Mouse (Mus musculus): ENCODE data around the gene Rap2a. TPM values are rescaled to one million over a fixed set of nuclear protein-coding genes. Genes with fewer than 3 reads are reported as not detected.

The Rap2a gene
- total and polyA plus RNA-seq, 3 experiments: 5.1 to 8.6 TPM; not detected in 1

- Histone ChIP-seq H3K36me3 (ENCODE audit: control insufficient read depth in 1 of 2, insufficient read depth in 2 of 2, low read length in 2 of 2) (no peaks in the 10 kb centered on the region), H3K27ac (ENCODE audit: control insufficient read depth, low read depth, low read length) (no peak overlapping the region), H3K9me3 (replicated peaks; ENCODE audit: insufficient read depth, low read length) (no peaks in the 10 kb centered on the region), H3K27me3 (ENCODE audit: control insufficient read depth in 1 of 2, insufficient read depth in 2 of 2, low read length in 2 of 2) (no peaks in the 10 kb centered on the region), H3K4me1 (ENCODE audit: control insufficient read depth in 1 of 2, insufficient read depth in 2 of 2, low read length in 2 of 2) (no peaks in the 10 kb centered on the region), H3K79me2 (ENCODE audit: control insufficient read depth, insufficient read depth, low read length, poor library complexity) (no peaks in the 10 kb centered on the region), H3K4me3 (ENCODE audit: control insufficient read depth in 1 of 2, insufficient read depth in 1 of 2, low read depth in 2 of 2, low read length in 2 of 2) (no peak overlapping the region), H3K9ac (ENCODE audit: control insufficient read depth, low read depth, low read length, poor library complexity, severe bottlenecking) (no peak overlapping the region)
- TF ChIP-seq CHD2 (IDR thresholded peaks at IDR 0.05; ENCODE audit: low read length) (no peak), MXI1 (IDR thresholded peaks at IDR 0.05; ENCODE audit: low read depth, low read length) (no peak), E2F4 (IDR thresholded peaks at IDR 0.05; ENCODE audit: borderline replicate concordance, low read depth, low read length) (no peak), ETS1 (IDR thresholded peaks at IDR 0.05; ENCODE audit: low read depth, low read length) (no peak), CTCF (IDR thresholded peaks at IDR 0.05 in 2 of 3, conservative IDR thresholded peaks at IDR 0.05 in 1 of 3; ENCODE audit: control insufficient read depth in 1 of 3, insufficient read depth in 1 of 3, low read depth in 2 of 3, low read length in 3 of 3, poor library complexity in 1 of 3, severe bottlenecking in 1 of 3) (no peak)
- DNase-seq (ENCODE audit: low read depth, low spot score): no peak
These were observed 57.7 kb downstream of the Rap2a start for GRCm38 (mm10) chr14:120535924-120536323.

GRCm38 (mm10) chr14:120539128-120539527 lies 60.9 kb downstream of the Rap2a start:
- Histone ChIP-seq H3K27me3 (ENCODE audit: control insufficient read depth in 1 of 2, insufficient read depth in 2 of 2, low read length in 2 of 2) (no peaks in the 10 kb centered on the region), H3K4me3 (ENCODE audit: control insufficient read depth in 1 of 2, insufficient read depth in 1 of 2, low read depth in 2 of 2, low read length in 2 of 2) (no peak overlapping the region), H3K9me3 (replicated peaks; ENCODE audit: insufficient read depth, low read length) (no peaks in the 10 kb centered on the region), H3K79me2 (ENCODE audit: control insufficient read depth, insufficient read depth, low read length, poor library complexity) (no peaks in the 10 kb centered on the region), H3K27ac (ENCODE audit: control insufficient read depth, low read depth, low read length) (no peak overlapping the region), H3K4me1 (ENCODE audit: control insufficient read depth in 1 of 2, insufficient read depth in 2 of 2, low read length in 2 of 2) (no peaks in the 10 kb centered on the region), H3K9ac (ENCODE audit: control insufficient read depth, low read depth, low read length, poor library complexity, severe bottlenecking) (no peak overlapping the region), H3K36me3 (ENCODE audit: control insufficient read depth in 1 of 2, insufficient read depth in 2 of 2, low read length in 2 of 2) (no peaks in the 10 kb centered on the region)
- no peak for TF ChIP-seq ETS1 (IDR thresholded peaks at IDR 0.05; ENCODE audit: low read depth, low read length)
- TF ChIP-seq POLR2AphosphoS5 (IDR thresholded peaks at IDR 0.05; ENCODE audit: borderline replicate concordance, low read depth, low read length): 0 out of 2 replicates have a peak, but pooled peaks have one; percentile 15
- no peak for DNase-seq (ENCODE audit: low read depth, low spot score)

GRCm38 (mm10) chr14:120539626-120540025 lies 61.4 kb downstream of the Rap2a start:
- Histone ChIP-seq H3K79me2 (ENCODE audit: control insufficient read depth, insufficient read depth, low read length, poor library complexity) (no peaks in the 10 kb centered on the region), H3K36me3 (ENCODE audit: control insufficient read depth in 1 of 2, insufficient read depth in 2 of 2, low read length in 2 of 2) (no peaks in the 10 kb centered on the region), H3K27me3 (ENCODE audit: control insufficient read depth in 1 of 2, insufficient read depth in 2 of 2, low read length in 2 of 2) (no peaks in the 10 kb centered on the region)

More at GRCm38 (mm10) chr14:120539626-120540025, 61.4 kb downstream of the Rap2a start:
- Histone ChIP-seq H3K9me3 (replicated peaks; ENCODE audit: insufficient read depth, low read length) (no peaks in the 10 kb centered on the region), H3K4me3 (ENCODE audit: control insufficient read depth in 1 of 2, insufficient read depth in 1 of 2, low read depth in 2 of 2, low read length in 2 of 2) (no peak overlapping the region), H3K27ac (ENCODE audit: control insufficient read depth, low read depth, low read length) (no peak overlapping the region), H3K4me1 (ENCODE audit: control insufficient read depth in 1 of 2, insufficient read depth in 2 of 2, low read length in 2 of 2) (no peaks in the 10 kb centered on the region), H3K9ac (ENCODE audit: control insufficient read depth, low read depth, low read length, poor library complexity, severe bottlenecking) (no peak overlapping the region)
- no peak for TF ChIP-seq MYC (IDR thresholded peaks at IDR 0.05; ENCODE audit: low read depth, low read length)
- TF ChIP-seq KAT2A (conservative IDR thresholded peaks at IDR 0.05; ENCODE audit: low read depth, low read length): no peak
- no peak for TF ChIP-seq POLR2AphosphoS5 (IDR thresholded peaks at IDR 0.05; ENCODE audit: borderline replicate concordance, low read depth, low read length)
- TF ChIP-seq USF2 (IDR thresholded peaks at IDR 0.05; ENCODE audit: borderline replicate concordance in 1 of 2, insufficient read depth in 1 of 2, low read depth in 1 of 2, low read length in 2 of 2): no peak
- no peak for TF ChIP-seq CTCF (IDR thresholded peaks at IDR 0.05 in 2 of 3, conservative IDR thresholded peaks at IDR 0.05 in 1 of 3; ENCODE audit: control insufficient read depth in 1 of 3, insufficient read depth in 1 of 3, low read depth in 2 of 3, low read length in 3 of 3, poor library complexity in 1 of 3, severe bottlenecking in 1 of 3)
- no peak for TF ChIP-seq USF1 (IDR thresholded peaks at IDR 0.05; ENCODE audit: low read depth, low read length)
- no peak for TF ChIP-seq TAL1 (IDR thresholded peaks at IDR 0.05; ENCODE audit: low read length)
- TF ChIP-seq ZKSCAN1 (IDR thresholded peaks at IDR 0.05; ENCODE audit: low read depth, low read length): no peak
- TF ChIP-seq POLR2A (IDR thresholded peaks at IDR 0.05; ENCODE audit: control insufficient read depth in 1 of 2, insufficient read depth in 1 of 2, low read depth in 1 of 2, low read length in 2 of 2, poor library complexity in 1 of 2): no peak
- TF ChIP-seq SMC3 (IDR thresholded peaks at IDR 0.05; ENCODE audit: low read depth, low read length): no peak
- TF ChIP-seq MEF2A (IDR thresholded peaks at IDR 0.05; ENCODE audit: extremely low read depth, insufficient replicate concordance, low read depth, low read length, poor library complexity, severe bottlenecking): no peak
- no peak for TF ChIP-seq E2F4 (IDR thresholded peaks at IDR 0.05; ENCODE audit: borderline replicate concordance, low read depth, low read length)
- no peak for TF ChIP-seq MAFK (IDR thresholded peaks at IDR 0.05; ENCODE audit: borderline replicate concordance, low read depth, low read length)
- no peak for TF ChIP-seq GATA1 (IDR thresholded peaks at IDR 0.05; ENCODE audit: low read depth, low read length)
- no peak for TF ChIP-seq EP300 (IDR thresholded peaks at IDR 0.05; ENCODE audit: low read depth in 1 of 2, low read length in 2 of 2)
- DNase-seq (ENCODE audit: low read depth, low spot score): no peak

Measured in MEL (cell line).